Mouse (Mus musculus) natural killer cell, adult 2 months (primary cell): Measurements from ENCODE around the gene Dscaml1.

Experiments used
- DNase-seq, 2 experiments: peaks; one replicate each; pipeline ENCODE4 v3.0.0; 2022; ENCODE audit warnings: low spot score in 2 of 2

Dscaml1 gene

GRCm38 (mm10) chr9:45411803-45412202 lies 14.6 kb upstream of the Dscaml1 start:
- DNase-seq: peak; percentile 29 to 30

- peak; percentile 78 to 88 for DNase-seq
Observed at GRCm38 (mm10) chr9:45412287-45412686, 14.1 kb upstream of the Dscaml1 start.

GRCm38 (mm10) chr9:45412700-45413477 lies 13.5 kb upstream of the Dscaml1 start:
- no peak for DNase-seq

- DNase-seq: peak in 1 of 2 experiments; percentile 28
Observed at GRCm38 (mm10) chr9:45413478-45414140, 12.8 kb upstream of the Dscaml1 start.

GRCm38 (mm10) chr9:45415912-45416311 lies 10.5 kb upstream of the Dscaml1 start:
- peak; percentile 13 to 41 for DNase-seq

- DNase-seq: peak; percentile 61 to 75
Observed at GRCm38 (mm10) chr9:45417245-45417644, 9.2 kb upstream of the Dscaml1 start.

- no peak for DNase-seq
Observed at GRCm38 (mm10) chr9:45418252-45418651, 8.2 kb upstream of the Dscaml1 start.

GRCm38 (mm10) chr9:45421209-45421608 lies 5.2 kb upstream of the Dscaml1 start:
- peak in 1 of 2 experiments; percentile 23 for DNase-seq

- no peak for DNase-seq
Observed at GRCm38 (mm10) chr9:45422761-45423298, 3.6 kb upstream of the Dscaml1 start.

GRCm38 (mm10) chr9:45429392-45429791 lies 3.0 kb downstream of the Dscaml1 start:
- DNase-seq: no peak

- DNase-seq: no peak
Observed at GRCm38 (mm10) chr9:45429951-45430697, 3.7 kb downstream of the Dscaml1 start.

GRCm38 (mm10) chr9:45430698-45430959 lies 4.2 kb downstream of the Dscaml1 start:
- no peak for DNase-seq

- no peak for DNase-seq
Observed at GRCm38 (mm10) chr9:45431150-45431549, 4.7 kb downstream of the Dscaml1 start.

- DNase-seq: no peak
Observed at GRCm38 (mm10) chr9:45432639-45433038, 6.2 kb downstream of the Dscaml1 start.

GRCm38 (mm10) chr9:45433119-45433518 lies 6.7 kb downstream of the Dscaml1 start:
- no peak for DNase-seq

- DNase-seq: no peak
Observed at GRCm38 (mm10) chr9:45434171-45434570, 7.7 kb downstream of the Dscaml1 start.

- DNase-seq: no peak
Observed at GRCm38 (mm10) chr9:45439025-45439424, 12.6 kb downstream of the Dscaml1 start.

GRCm38 (mm10) chr9:45440083-45440784 lies 13.8 kb downstream of the Dscaml1 start:
- DNase-seq: no peak

GRCm38 (mm10) chr9:45444251-45444798 lies 17.9 kb downstream of the Dscaml1 start:
- DNase-seq: no peak

- DNase-seq: no peak
Observed at GRCm38 (mm10) chr9:45449658-45450057, 23.2 kb downstream of the Dscaml1 start.

- no peak for DNase-seq
Observed at GRCm38 (mm10) chr9:45451346-45451745, 24.9 kb downstream of the Dscaml1 start.
